Mouse (Mus musculus): ENCODE data around the gene Ccdc8. TPM values are rescaled to one million over a fixed set of nuclear protein-coding genes. Genes with fewer than 3 reads are reported as not detected.

Ccdc8 gene
- polyA plus RNA-seq, 1 experiment from 2014 or later: 24.7 TPM

DNA sequence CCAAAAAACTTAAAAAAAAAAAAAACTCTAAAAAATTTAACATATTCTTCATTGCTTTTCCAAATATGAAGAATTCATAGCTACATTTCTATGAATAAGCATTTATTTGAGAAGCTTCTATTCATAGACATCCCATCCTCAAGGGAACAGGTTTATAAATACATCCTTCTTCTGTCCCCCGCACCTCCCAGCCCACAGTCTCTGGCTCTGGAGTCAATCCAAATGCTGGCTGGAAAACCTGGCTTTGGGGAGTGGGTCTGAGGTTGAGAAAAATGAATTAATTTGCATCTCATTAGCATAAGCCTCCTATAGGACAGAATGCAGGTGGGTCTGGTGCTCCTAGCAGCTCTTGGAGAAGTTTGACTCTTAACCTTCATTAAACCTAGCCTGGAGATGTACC lies 53.2 kb downstream of the Ccdc8 start:
- Histone ChIP-seq H3K9me3 (ENCODE audit: control insufficient read depth, low read length) (no peaks in the 10 kb centered on the region), H3K9ac (ENCODE audit: low read depth, low read length) (no peak overlapping the region), H3K36me3 (ENCODE audit: control insufficient read depth, insufficient read depth, low read length) (peaks cover 78% of the 10 kb centered on the region), H3K4me3 (ENCODE audit: low read depth, low read length) (no peak overlapping the region), H3K4me1 (ENCODE audit: control insufficient read depth, insufficient read depth, low read length) (no peaks in the 10 kb centered on the region), H3K4me2 (ENCODE audit: low read depth, low read length) (no peak overlapping the region), H3K27ac (replicated peaks; ENCODE audit: low read depth, low read length) (no peak overlapping the region), H3K27me3 (replicated peaks; ENCODE audit: control insufficient read depth, insufficient read depth, low read length) (no peaks in the 10 kb centered on the region)
- DNase-seq (ENCODE audit: low spot score): no peak
- ATAC-seq (ENCODE audit: low read depth): no peak
- WGBS: 63% methylated on average over 1 of the region's 1 CpGs

Other genes starting within 250 kb of the Ccdc8 start
- gene Slc1a5, start 211.4 kb upstream of the Ccdc8 start, polyA plus RNA-seq (2014; fragmentation: Nextera tagmentation; extraction: Ambion mirVana): 26.5 and 27.5 TPM in 2 replicates
- 97.4 and 107 TPM in 2 replicates for gene Strn4, start 176.8 kb upstream of the Ccdc8 start, polyA plus RNA-seq (2014; fragmentation: Nextera tagmentation; extraction: Ambion mirVana)
- gene Fkrp, start 176.0 kb upstream of the Ccdc8 start, polyA plus RNA-seq (2014; fragmentation: Nextera tagmentation; extraction: Ambion mirVana): 28.2 and 28.6 TPM in 2 replicates
- 14.4 and 16.5 TPM in 2 replicates for gene Prkd2, start 149.8 kb upstream of the Ccdc8 start, polyA plus RNA-seq (2014; fragmentation: Nextera tagmentation; extraction: Ambion mirVana)
- 7.2 and 7.6 TPM in 2 replicates for gene Dact3, start 117.4 kb upstream of the Ccdc8 start, polyA plus RNA-seq (2014; fragmentation: Nextera tagmentation; extraction: Ambion mirVana)
- 27.0 and 29.1 TPM in 2 replicates for gene Gng8, start 100.9 kb upstream of the Ccdc8 start, polyA plus RNA-seq (2014; fragmentation: Nextera tagmentation; extraction: Ambion mirVana)
- 1.8 and 1.9 TPM in 2 replicates for gene Ptgir, start 86.2 kb upstream of the Ccdc8 start, polyA plus RNA-seq (2014; fragmentation: Nextera tagmentation; extraction: Ambion mirVana)
- 164 and 189 TPM in 2 replicates for gene Calm3, start 68.6 kb upstream of the Ccdc8 start, polyA plus RNA-seq (2014; fragmentation: Nextera tagmentation; extraction: Ambion mirVana)
- 20.9 and 21.9 TPM in 2 replicates for gene Pnmal2, start 48.0 kb upstream of the Ccdc8 start, polyA plus RNA-seq (2014; fragmentation: Nextera tagmentation; extraction: Ambion mirVana)
- gene Pnmal1, start 33.0 kb upstream of the Ccdc8 start, polyA plus RNA-seq (2014; fragmentation: Nextera tagmentation; extraction: Ambion mirVana): 2.1 and 2.3 TPM in 2 replicates
- gene Gm42372, start 9.6 kb upstream of the Ccdc8 start, polyA plus RNA-seq (2014; fragmentation: Nextera tagmentation; extraction: Ambion mirVana): 0.24 and 0.38 TPM in 2 replicates
- 99.0 and 107 TPM in 2 replicates for gene Ppp5c, start 35.2 kb downstream of the Ccdc8 start, polyA plus RNA-seq (2014; fragmentation: Nextera tagmentation; extraction: Ambion mirVana)
- 26.1 and 34.8 TPM in 2 replicates for gene Hif3a, start 69.7 kb downstream of the Ccdc8 start, polyA plus RNA-seq (2014; fragmentation: Nextera tagmentation; extraction: Ambion mirVana)
- 0.11 and 0.16 TPM in 2 replicates for gene Psg16, start 81.3 kb downstream of the Ccdc8 start, polyA plus RNA-seq (2014; fragmentation: Nextera tagmentation; extraction: Ambion mirVana)
- 0.08 TPM in 1 of 2 replicates, not detected in the other for gene Ceacam3, start 157.6 kb downstream of the Ccdc8 start, polyA plus RNA-seq (2014; fragmentation: Nextera tagmentation; extraction: Ambion mirVana)
- gene Psg29, start 210.8 kb downstream of the Ccdc8 start, polyA plus RNA-seq (2014; fragmentation: Nextera tagmentation; extraction: Ambion mirVana): not detected in 2 replicates